Mouse (Mus musculus) stomach, postnatal 0 days (tissue): ENCODE measurements at regions not wholly inside any gene's neighbourhood (a gene's known extent, or its start where the extent isn't known, plus 50 kb on each side); places are given as distances from the start of the nearest gene placed in this dataset.

Source experiments
- ATAC-seq: fragments of 200-750 bp; cut with Nextera tagmentation; 2 replicates; pipeline ENCODE4 v1.8.0; 2017; ENCODE audit not compliant: low FRiP score, low TSS enrichment
- DNase-seq: peaks from one replicate; pipeline ENCODE4 v3.0.0-alpha.2; 2016; ENCODE audit warnings: low spot score
- H3K27ac ChIP-seq: fragments of 300-500 bp; sonication (generic); replicated peaks from 2 replicates; pipeline ENCODE4 v1.5.1; 2014; ENCODE audit warnings: mild to moderate bottlenecking, control low read depth
- H3K27me3 ChIP-seq: fragments of 300-500 bp; sonication (generic); 2 replicates; pipeline ENCODE4 v1.6.1; 2014; ENCODE audit warnings: low read length; ENCODE audit not compliant: control insufficient read depth, insufficient read depth
- H3K36me3 ChIP-seq: fragments of 300-500 bp; sonication (generic); 2 replicates; pipeline ENCODE4 v1.6.1; 2014; ENCODE audit warnings: low read length, mixed read lengths; ENCODE audit not compliant: control insufficient read depth, insufficient read depth
- H3K4me1 ChIP-seq: fragments of 300-500 bp; sonication (generic); replicated peaks from 2 replicates; pipeline ENCODE4 v1.6.1; 2014; ENCODE audit warnings: antibody characterized with exemption; ENCODE audit not compliant: control insufficient read depth, insufficient read depth
- H3K4me2 ChIP-seq: fragments of 300-500 bp; sonication (generic); replicated peaks from 2 replicates; pipeline ENCODE4 v1.6.1; 2014; ENCODE audit warnings: low read depth, mild to moderate bottlenecking, control low read depth, moderate library complexity
- H3K4me3 ChIP-seq: fragments of 300-500 bp; sonication (generic); 2 replicates; pipeline ENCODE4 v1.5.1; 2014; ENCODE audit warnings: low read depth, low read length, control low read depth
- H3K9ac ChIP-seq: fragments of 300-500 bp; sonication (generic); 2 replicates; pipeline ENCODE4 v1.6.1; 2014; ENCODE audit warnings: mild to moderate bottlenecking, low read length, control low read depth, mixed read lengths
- H3K9me3 ChIP-seq: fragments of 300-500 bp; sonication (generic); 2 replicates; pipeline ENCODE4 v1.6.1; 2016; ENCODE audit warnings: low read length; ENCODE audit not compliant: control insufficient read depth
- CTCF ChIP-seq: IDR thresholded peaks from 2 replicates; pipeline ENCODE4 v1.5.1; 2016; ENCODE audit warnings: antibody characterized with exemption, low read depth, mild to moderate bottlenecking, moderate library complexity
- EP300 ChIP-seq: optimal IDR thresholded peaks from 2 replicates; pipeline ENCODE3; 2016; ENCODE audit warnings: antibody characterized with exemption
- WGBS: fragments of 180-500 bp; shearing (Covaris S2); extraction: QIAGEN DNeasy Blood & Tissue Kit; methylation state at CpG from one replicate; pipeline ENCODE4 v1.1.7; 2014; 5-methylcytosine and 5-hydroxymethylcytosine counted together

DNA sequence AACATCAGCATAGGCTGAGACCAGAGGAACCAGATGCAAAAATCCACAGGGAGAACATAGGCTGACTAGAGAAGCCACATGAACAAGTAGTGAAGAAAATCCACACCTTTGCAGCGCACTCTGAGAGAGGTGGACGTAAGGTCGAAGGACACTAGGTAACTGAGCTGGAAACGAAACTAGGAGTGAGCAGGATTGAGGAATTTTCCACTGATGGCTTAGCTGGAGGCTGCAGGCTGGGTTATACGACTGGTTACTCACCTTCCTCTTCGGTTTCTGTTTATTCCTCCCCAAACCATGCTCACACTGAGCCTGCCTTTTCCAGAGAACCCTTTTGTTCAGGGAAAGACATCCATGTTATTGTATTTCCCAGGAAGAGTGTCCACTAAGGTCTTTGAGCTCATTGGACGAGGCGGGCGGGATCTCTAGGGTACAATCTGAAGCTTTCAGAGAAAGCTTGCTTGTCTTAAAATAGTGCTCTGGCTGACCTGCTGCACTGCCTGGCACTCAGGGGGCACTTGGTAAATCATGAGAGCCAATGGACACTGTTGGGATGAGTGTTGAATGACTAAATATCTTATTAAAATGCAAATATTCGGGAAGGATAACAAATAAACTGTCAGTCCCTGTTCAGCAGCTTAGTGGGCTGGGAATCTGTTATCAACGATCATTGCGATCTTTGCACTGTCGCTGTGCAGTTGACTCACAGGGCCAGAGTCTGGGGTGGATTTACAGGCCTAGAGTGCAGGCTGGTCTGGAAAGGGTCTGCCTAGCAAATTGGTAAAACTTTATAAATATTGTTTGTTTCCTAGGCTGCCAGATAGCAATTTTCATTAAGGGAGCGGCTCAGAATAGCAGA lies 76.7 kb upstream of the Bbx start:
- H3K36me3 ChIP-seq: no peaks in the 10 kb centered on the region
- no peaks in the 10 kb centered on the region for H3K9me3 ChIP-seq
- TF ChIP-seq CTCF (no peak), EP300 (no peak)
- no peak overlapping the region for H3K4me2 ChIP-seq
- H3K27me3 ChIP-seq: no peaks in the 10 kb centered on the region
- no peak overlapping the region for H3K27ac ChIP-seq
- 77% methylated on average over 14 of the region's 14 CpGs for WGBS
- ATAC-seq (no peak), DNase-seq (no peak)
- H3K4me1 ChIP-seq: no peaks in the 10 kb centered on the region
- no peak overlapping the region for H3K4me3 ChIP-seq
- no peak overlapping the region for H3K9ac ChIP-seq

DNA sequence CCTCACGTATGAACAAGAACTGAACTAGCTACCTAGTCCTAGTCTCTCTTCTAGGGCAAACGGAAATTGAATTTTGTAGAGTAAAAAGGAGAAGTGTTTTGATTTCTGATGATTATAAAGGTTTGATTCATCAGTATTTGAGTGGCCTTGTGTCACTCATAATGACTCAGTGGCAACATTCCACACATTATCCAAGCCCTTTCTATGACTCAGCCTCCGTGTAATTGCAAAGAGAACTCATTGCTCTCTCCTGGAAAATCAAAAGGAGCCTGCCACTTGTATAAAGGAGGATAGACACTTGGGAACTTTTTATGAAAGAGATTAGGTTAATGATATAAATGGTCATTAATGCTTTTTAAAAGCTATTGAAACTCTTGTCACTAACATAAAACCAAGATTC lies 72.4 kb upstream of the Bbx start:
- Histone ChIP-seq H3K27me3 (no peaks in the 10 kb centered on the region), H3K4me1 (no peaks in the 10 kb centered on the region), H3K4me3 (no peak overlapping the region), H3K27ac (no peak overlapping the region), H3K36me3 (no peaks in the 10 kb centered on the region), H3K9ac (no peak overlapping the region), H3K4me2 (no peak overlapping the region), H3K9me3 (no peaks in the 10 kb centered on the region)
- DNase-seq: no peak
- no peak for ATAC-seq
- TF ChIP-seq EP300 (no peak), CTCF (no peak)
- WGBS: 54% methylated on average over 3 of the region's 3 CpGs

DNA sequence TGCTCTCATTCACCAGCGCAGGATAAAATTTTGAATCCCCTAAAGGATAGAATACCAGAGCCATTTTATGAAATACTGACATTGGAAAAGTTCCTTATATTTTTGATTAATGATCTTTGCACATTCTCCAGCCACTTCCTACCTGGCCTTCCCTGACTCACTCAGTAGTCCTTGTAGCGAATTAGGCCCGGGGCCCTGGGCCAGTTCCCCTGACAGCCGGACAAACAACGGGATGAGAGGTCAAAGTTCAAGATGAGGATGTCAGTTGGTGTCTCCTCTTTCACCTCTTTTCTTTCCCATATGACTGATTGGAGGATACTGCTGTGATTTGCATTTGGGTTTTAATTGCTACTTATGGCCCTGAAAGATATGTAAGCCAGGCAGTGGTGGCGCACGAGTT lies 66.7 kb upstream of the Bbx start:
- no peak overlapping the region for H3K4me3 ChIP-seq
- no peaks in the 10 kb centered on the region for H3K36me3 ChIP-seq
- H3K4me2 ChIP-seq: no peak overlapping the region
- no peak for TF ChIP-seq EP300
- no peak for TF ChIP-seq CTCF
- H3K27me3 ChIP-seq: no peaks in the 10 kb centered on the region
- no peak overlapping the region for H3K9ac ChIP-seq
- ATAC-seq: no peak
- DNase-seq: no peak
- no peaks in the 10 kb centered on the region for H3K9me3 ChIP-seq
- 52% methylated on average over 7 of the region's 7 CpGs for WGBS
- no peaks in the 10 kb centered on the region for H3K4me1 ChIP-seq
- no peak overlapping the region for H3K27ac ChIP-seq

DNA sequence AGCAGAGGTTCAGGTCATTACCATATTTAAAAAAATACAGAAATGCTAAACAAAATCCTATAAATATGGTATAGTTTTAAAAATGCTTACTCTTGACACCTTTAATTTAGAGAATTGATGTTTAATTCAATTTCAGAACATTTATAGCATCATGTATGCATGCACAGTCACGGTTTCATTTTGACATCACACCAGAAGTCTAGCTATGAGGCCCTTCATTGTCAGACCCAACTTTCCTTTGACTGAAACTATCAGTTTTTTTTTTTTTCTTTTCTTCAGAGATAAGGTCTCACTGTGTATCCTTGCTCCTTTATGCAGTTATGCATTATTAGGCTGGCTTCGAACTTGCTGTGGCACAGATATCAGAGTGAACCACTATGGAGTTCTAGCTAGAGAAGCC lies 61.5 kb upstream of the Bbx start:
- no peak overlapping the region for H3K4me2 ChIP-seq
- TF ChIP-seq EP300: no peak
- no peak for ATAC-seq
- H3K4me1 ChIP-seq: no peaks in the 10 kb centered on the region
- H3K27me3 ChIP-seq: no peaks in the 10 kb centered on the region
- H3K27ac ChIP-seq: no peak overlapping the region
- WGBS: 92% methylated on average over 2 of the region's 2 CpGs
- no peak for DNase-seq
- H3K9ac ChIP-seq: no peak overlapping the region
- H3K36me3 ChIP-seq: no peaks in the 10 kb centered on the region
- no peak overlapping the region for H3K4me3 ChIP-seq
- no peaks in the 10 kb centered on the region for H3K9me3 ChIP-seq

DNA sequence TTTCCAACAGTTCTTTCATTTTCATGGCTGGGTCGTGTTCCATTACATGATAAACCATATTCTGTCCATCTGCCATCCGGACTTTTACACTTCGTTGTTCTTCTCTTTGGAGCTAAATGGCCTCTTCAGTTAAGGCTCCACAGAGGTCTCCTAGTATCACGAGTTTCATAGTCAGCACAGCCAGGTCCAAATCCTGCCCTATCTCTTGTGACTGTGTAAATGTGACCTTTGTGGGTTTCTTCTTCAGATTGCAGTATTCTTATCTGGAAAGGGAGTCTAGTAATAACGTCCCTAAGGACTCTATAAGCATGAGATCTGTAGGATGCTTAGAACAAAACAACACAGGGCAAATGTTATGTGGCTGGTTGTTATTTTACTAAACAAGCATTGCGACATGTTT lies 57.1 kb upstream of the Bbx start:
- ATAC-seq: no peak

DNA sequence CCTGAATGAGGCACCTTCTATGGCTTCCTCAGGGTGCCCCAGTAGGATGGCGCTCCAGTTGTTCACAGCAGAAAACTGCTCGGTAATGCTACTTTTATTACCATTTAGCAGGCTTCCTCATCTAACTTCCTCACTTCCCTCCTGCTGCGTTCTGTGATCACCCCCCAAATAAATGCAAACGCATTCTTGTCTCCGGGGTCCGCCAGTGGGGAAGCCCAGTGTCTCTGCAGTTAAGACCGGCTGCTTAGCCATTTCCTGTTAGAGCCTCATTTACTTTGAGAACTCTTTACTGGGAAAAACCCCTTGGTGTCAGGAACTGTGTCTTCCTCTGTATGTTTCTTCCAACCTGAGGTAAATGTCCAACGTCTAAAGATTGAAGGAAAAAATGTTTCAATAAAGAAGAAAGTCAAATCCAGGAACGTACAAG lies 50.2 kb upstream of the Bbx start:
- Histone ChIP-seq H3K27ac (no peak overlapping the region), H3K9ac (no peak overlapping the region), H3K4me2 (0 out of 2 replicates have a peak overlapping the region, but pooled peaks have one; percentile 11), H3K4me1 (no peaks in the 10 kb centered on the region), H3K36me3 (no peaks in the 10 kb centered on the region), H3K27me3 (no peaks in the 10 kb centered on the region), H3K9me3 (no peaks in the 10 kb centered on the region), H3K4me3 (no peak overlapping the region)
- DNase-seq (no peak), ATAC-seq (no peak)
- WGBS: 37% methylated on average over 9 of the region's 9 CpGs
- TF ChIP-seq EP300: no peak
- TF ChIP-seq CTCF: no peak

More for the DNA sequence above, 57.1 kb upstream of the Bbx start:
- no peak overlapping the region for H3K4me3 ChIP-seq
- H3K9me3 ChIP-seq: no peaks in the 10 kb centered on the region
- no peaks in the 10 kb centered on the region for H3K27me3 ChIP-seq
- TF ChIP-seq EP300: no peak
- no peak for TF ChIP-seq CTCF
- WGBS: 84% methylated on average over 6 of the region's 6 CpGs
- no peak for DNase-seq
- no peak overlapping the region for H3K27ac ChIP-seq
- H3K4me2 ChIP-seq: no peak overlapping the region
- no peaks in the 10 kb centered on the region for H3K4me1 ChIP-seq
- no peak overlapping the region for H3K9ac ChIP-seq
- no peaks in the 10 kb centered on the region for H3K36me3 ChIP-seq
